Mouse (Mus musculus): ENCODE results near the gene Pex11b. TPM values are rescaled to one million over a fixed set of nuclear protein-coding genes. Genes with fewer than 3 reads are reported as not detected.
A peak's percentile ranks its signal among the peaks of the same experiment; 100 is the strongest.
"Not testable (repeated sequence)": the region's sequence is repeated elsewhere in the genome, so short reads cannot be mapped to it uniquely, and the experiment has no call there.

Gene Pex11b
- polyA plus RNA-seq, 1 experiment from 2014 or later = 41.8 TPM

- no peak overlapping the region for H3K27ac ChIP-seq
- peak; percentile 23 for DNase-seq (ENCODE audit: low spot score)
- H3K4me1 ChIP-seq (replicated peaks) = peaks cover 33% of the 10 kb centered on the region
- peak overlapping the region; percentile 41 for H3K4me3 ChIP-seq
- H3K9me3 ChIP-seq = no peaks in the 10 kb centered on the region
- 38% methylated on average over 28 of the region's 28 CpGs for WGBS
- H3K36me3 ChIP-seq = no peaks in the 10 kb centered on the region
- H3K27me3 ChIP-seq (ENCODE audit: insufficient read depth, poor library complexity, severe bottlenecking) = peaks cover 62% of the 10 kb centered on the region
Measured at GRCm38 (mm10) chr3:96684822-96685156, 49.6 kb downstream of the Pex11b start.

- H3K27me3 ChIP-seq (ENCODE audit: insufficient read depth, poor library complexity, severe bottlenecking) = peaks cover 53% of the 10 kb centered on the region
- H3K9me3 ChIP-seq; H3K4me3 ChIP-seq; DNase-seq (ENCODE audit: low spot score); H3K27ac ChIP-seq; H3K36me3 ChIP-seq: not testable (repeated sequence)
- H3K4me1 ChIP-seq (replicated peaks) = peaks cover 32% of the 10 kb centered on the region
- 96% methylated on average over 5 of the region's 5 CpGs for WGBS
Measured at GRCm38 (mm10) chr3:96686057-96686456, 50.9 kb downstream of the Pex11b start.

GRCm38 (mm10) chr3:96688854-96689253 is 53.7 kb downstream of the Pex11b start:
- Histone ChIP-seq H3K27me3 (ENCODE audit: insufficient read depth, poor library complexity, severe bottlenecking) (peaks cover 33% of the 10 kb centered on the region), H3K4me3 (no peak overlapping the region), H3K36me3 (no peaks in the 10 kb centered on the region), H3K4me1 (replicated peaks) (peaks cover 31% of the 10 kb centered on the region), H3K9me3 (no peaks in the 10 kb centered on the region), H3K27ac (no peak overlapping the region)
- DNase-seq (ENCODE audit: low spot score) = no peak
- WGBS = 85% methylated on average over 11 of the region's 11 CpGs

- Histone ChIP-seq H3K27ac (no peak overlapping the region), H3K4me1 (replicated peaks) (peaks cover 21% of the 10 kb centered on the region), H3K4me3 (no peak overlapping the region), H3K9me3 (no peaks in the 10 kb centered on the region), H3K27me3 (ENCODE audit: insufficient read depth, poor library complexity, severe bottlenecking) (peaks cover 19% of the 10 kb centered on the region), H3K36me3 (no peaks in the 10 kb centered on the region)
- no peak for DNase-seq (ENCODE audit: low spot score)
- WGBS = 50% methylated on average over 3 of the region's 3 CpGs
Measured at GRCm38 (mm10) chr3:96690298-96690697, 55.1 kb downstream of the Pex11b start.

- H3K36me3 ChIP-seq = no peaks in the 10 kb centered on the region
- H3K4me3 ChIP-seq = no peak overlapping the region
- peaks cover 11% of the 10 kb centered on the region; the same call in 1 of the 2 replicates for H3K27me3 ChIP-seq (ENCODE audit: insufficient read depth, poor library complexity, severe bottlenecking)
- no peak overlapping the region for H3K27ac ChIP-seq
- H3K9me3 ChIP-seq = no peaks in the 10 kb centered on the region
- H3K4me1 ChIP-seq (replicated peaks) = peaks cover 37% of the 10 kb centered on the region
- DNase-seq (ENCODE audit: low spot score) = peak; percentile 49
- WGBS = 15% methylated on average over 3 of the region's 3 CpGs
Measured at GRCm38 (mm10) chr3:96692506-96692905, 57.3 kb downstream of the Pex11b start.

GRCm38 (mm10) chr3:96693579-96693978 is 58.4 kb downstream of the Pex11b start:
- Histone ChIP-seq H3K27ac (no peak overlapping the region), H3K4me3 (no peak overlapping the region), H3K9me3 (no peaks in the 10 kb centered on the region), H3K4me1 (replicated peaks) (peaks cover 44% of the 10 kb centered on the region), H3K36me3 (no peaks in the 10 kb centered on the region), H3K27me3 (ENCODE audit: insufficient read depth, poor library complexity, severe bottlenecking) (peaks cover 11% of the 10 kb centered on the region; the same call in 1 of the 2 replicates)
- WGBS = 87% methylated on average over 1 of the region's 1 CpGs
- no peak for DNase-seq (ENCODE audit: low spot score)

Other genes starting within 250 kb of the Pex11b start
- gene BC107364, start 183.1 kb upstream of the Pex11b start, polyA plus RNA-seq (2016; fragmentation: Nextera tagmentation; extraction: Ambion mirVana) = 0.25 TPM in 1 of 2 replicates, not detected in the other
- 0.89 and 2.2 TPM in 2 replicates for gene Hfe2, start 110.2 kb upstream of the Pex11b start, polyA plus RNA-seq (2016; fragmentation: Nextera tagmentation; extraction: Ambion mirVana)
- gene Txnip, start 77.4 kb upstream of the Pex11b start, polyA plus RNA-seq (2016; fragmentation: Nextera tagmentation; extraction: Ambion mirVana) = 36.3 and 38.1 TPM in 2 replicates
- 0.55 and 0.93 TPM in 2 replicates for gene Gm16253, start 58.4 kb upstream of the Pex11b start, polyA plus RNA-seq (2016; fragmentation: Nextera tagmentation; extraction: Ambion mirVana)
- 25.3 and 29.4 TPM in 2 replicates for gene Polr3gl, start 41.2 kb upstream of the Pex11b start, polyA plus RNA-seq (2016; fragmentation: Nextera tagmentation; extraction: Ambion mirVana)
- gene Ankrd34a, start 38.7 kb upstream of the Pex11b start, polyA plus RNA-seq (2016; fragmentation: Nextera tagmentation; extraction: Ambion mirVana) = 0.92 and 1.5 TPM in 2 replicates
- gene Lix1l, start 34.2 kb upstream of the Pex11b start, polyA plus RNA-seq (2016; fragmentation: Nextera tagmentation; extraction: Ambion mirVana) = 5.4 and 5.5 TPM in 2 replicates
- 185 and 210 TPM in 2 replicates for gene Rbm8a, start 5.4 kb upstream of the Pex11b start, polyA plus RNA-seq (2016; fragmentation: Nextera tagmentation; extraction: Ambion mirVana)
- 0.06 and 0.13 TPM in 2 replicates for gene Gm42957, start 98 bp downstream of the Pex11b start, polyA plus RNA-seq (2016; fragmentation: Nextera tagmentation; extraction: Ambion mirVana)
- gene Itga10, start 10.2 kb downstream of the Pex11b start, polyA plus RNA-seq (2016; fragmentation: Nextera tagmentation; extraction: Ambion mirVana) = 0.31 and 0.35 TPM in 2 replicates
- 0.10 and 0.16 TPM in 2 replicates for gene Ankrd35, start 34.8 kb downstream of the Pex11b start, polyA plus RNA-seq (2016; fragmentation: Nextera tagmentation; extraction: Ambion mirVana)
- gene Pias3, start 61.0 kb downstream of the Pex11b start, polyA plus RNA-seq (2016; fragmentation: Nextera tagmentation; extraction: Ambion mirVana) = 46.2 and 48.3 TPM in 2 replicates
- 17.1 and 19.4 TPM in 2 replicates for gene Nudt17, start 73.2 kb downstream of the Pex11b start, polyA plus RNA-seq (2016; fragmentation: Nextera tagmentation; extraction: Ambion mirVana)
- gene Polr3c, start 92.3 kb downstream of the Pex11b start, polyA plus RNA-seq (2016; fragmentation: Nextera tagmentation; extraction: Ambion mirVana) = 44.4 and 45.3 TPM in 2 replicates
- gene Rnf115, start 92.3 kb downstream of the Pex11b start, polyA plus RNA-seq (2016; fragmentation: Nextera tagmentation; extraction: Ambion mirVana) = 63.8 and 64.2 TPM in 2 replicates
- 0.25 and 0.29 TPM in 2 replicates for gene Pdzk1, start 193.9 kb downstream of the Pex11b start, polyA plus RNA-seq (2016; fragmentation: Nextera tagmentation; extraction: Ambion mirVana)
- gene Cd160, start 194.0 kb downstream of the Pex11b start, polyA plus RNA-seq (2016; fragmentation: Nextera tagmentation; extraction: Ambion mirVana) = 0.06 and 0.14 TPM in 2 replicates